Mouse (Mus musculus): ENCODE results near the gene Gcgr.

DNA sequence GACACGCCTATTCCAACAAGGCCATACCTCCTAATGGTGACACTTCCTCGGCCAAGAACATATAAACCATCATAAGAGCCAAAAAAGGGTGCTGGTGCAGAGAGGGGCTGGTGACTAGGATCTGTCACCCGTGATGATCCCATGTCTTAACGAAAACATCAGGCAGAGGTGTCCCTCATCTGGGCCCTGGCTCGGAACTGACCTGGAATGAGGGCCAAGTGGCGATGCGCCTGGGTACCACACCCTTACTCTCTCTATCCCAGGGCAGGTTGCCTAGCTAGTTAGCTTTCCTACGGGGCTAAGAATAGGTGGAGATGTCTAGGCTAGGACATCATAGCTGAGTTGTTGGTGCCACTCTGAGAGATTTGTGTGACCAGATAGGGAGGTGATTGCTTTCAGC is 3.6 kb downstream of the Gcgr start:
- TF ChIP-seq POLR2A (IDR thresholded peaks at IDR 0.05; ENCODE audit: extremely low read depth, insufficient read depth, low read length): no peak
- no peak for TF ChIP-seq CTCF (IDR thresholded peaks at IDR 0.05; ENCODE audit: extremely low read depth, insufficient read depth, low read length)
